Mouse (Mus musculus): ENCODE data around the gene Tcaim. TPM values are rescaled to one million over a fixed set of nuclear protein-coding genes. Genes with fewer than 3 reads are reported as not detected.

The Tcaim gene
- polyA plus RNA-seq, 1 experiment, result 1.5 TPM

DNA sequence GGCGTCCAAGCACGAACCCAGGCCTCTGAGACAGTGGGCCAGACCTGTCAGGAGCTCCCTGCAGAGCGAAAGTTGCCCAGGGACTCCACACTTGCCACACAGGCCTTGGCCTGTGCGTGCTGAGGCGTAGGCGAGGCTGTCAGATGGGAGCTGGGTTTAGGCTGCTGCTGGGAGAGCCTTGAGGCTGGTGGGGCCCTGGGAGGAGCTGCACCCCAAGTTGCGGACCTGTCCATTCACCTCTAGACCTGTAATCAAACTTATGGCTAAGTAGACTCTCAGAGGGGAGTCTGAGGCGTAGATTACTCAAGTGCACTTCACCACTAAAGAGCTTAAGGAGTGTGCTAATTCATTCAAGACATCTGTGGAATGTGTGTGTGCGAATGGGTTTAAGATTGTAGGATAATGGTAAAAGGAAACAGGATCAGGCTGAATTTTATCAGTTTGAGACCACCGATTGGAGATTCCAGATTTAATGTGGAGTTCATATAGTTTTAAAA lies 554 bp downstream of the Tcaim start:
- Histone ChIP-seq H3K4me3 (ENCODE audit: insufficient read depth, poor library complexity, severe bottlenecking) (peak overlapping the region; percentile 45), H3ac (ENCODE audit: control insufficient read depth, insufficient read length, low read depth) (peak overlapping the region; percentile 94), H3K27me3 (ENCODE audit: control insufficient read depth, insufficient read depth, insufficient read length) (no peaks in the 10 kb centered on the region), H3K79me2 (ENCODE audit: control insufficient read depth, insufficient read depth) (no peaks in the 10 kb centered on the region), H3K36me3 (ENCODE audit: control insufficient read depth, insufficient read depth) (no peaks in the 10 kb centered on the region), H3K79me3 (ENCODE audit: low read depth) (no peaks in the 10 kb centered on the region)
- no peak for TF ChIP-seq CEBPB (IDR thresholded peaks at IDR 0.05; ENCODE audit: low read depth)
- no peak for TF ChIP-seq MYOD1 (IDR thresholded peaks at IDR 0.05; ENCODE audit: control insufficient read depth, insufficient read length, low read depth)

DNA sequence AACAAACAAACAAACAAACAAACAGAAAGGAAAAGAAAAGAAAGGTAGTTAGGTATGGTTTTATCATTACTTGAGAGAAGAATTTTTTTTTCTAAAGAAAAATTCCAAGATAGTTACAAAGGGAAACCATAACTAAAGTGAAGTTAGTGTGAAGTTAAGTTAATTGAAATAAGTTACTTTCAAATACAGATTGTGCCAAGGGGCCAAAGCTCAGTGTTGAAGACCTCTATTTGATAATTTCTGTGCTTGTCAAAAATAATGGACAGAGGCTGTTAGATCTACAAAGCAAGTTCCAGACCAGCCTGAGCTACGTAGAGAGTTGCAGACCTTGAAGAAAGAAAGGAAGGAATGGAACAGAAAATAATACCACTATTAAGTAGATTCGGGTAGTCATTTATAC lies 1.8 kb downstream of the Tcaim start:
- Histone ChIP-seq H3K36me3 (ENCODE audit: control insufficient read depth, insufficient read depth) (no peaks in the 10 kb centered on the region), H3ac (ENCODE audit: control insufficient read depth, insufficient read length, low read depth) (no peak overlapping the region), H3K79me2 (ENCODE audit: control insufficient read depth, insufficient read depth) (no peaks in the 10 kb centered on the region), H3K79me3 (ENCODE audit: low read depth) (no peaks in the 10 kb centered on the region), H3K4me3 (ENCODE audit: insufficient read depth, poor library complexity, severe bottlenecking) (no peak overlapping the region), H3K27me3 (ENCODE audit: control insufficient read depth, insufficient read depth, insufficient read length) (no peaks in the 10 kb centered on the region)
- no peak for TF ChIP-seq MYOG (IDR thresholded peaks at IDR 0.05; ENCODE audit: control insufficient read depth, extremely low read depth, insufficient read length)
- TF ChIP-seq CEBPB (IDR thresholded peaks at IDR 0.05; ENCODE audit: low read depth), result no peak
- TF ChIP-seq CTCF (IDR thresholded peaks at IDR 0.05; ENCODE audit: control insufficient read depth, insufficient read depth, insufficient read length), result no peak
- TF ChIP-seq MYOD1 (IDR thresholded peaks at IDR 0.05; ENCODE audit: control insufficient read depth, insufficient read length, low read depth), result no peak
- TF ChIP-seq MAX (IDR thresholded peaks at IDR 0.05), result no peak
- TF ChIP-seq USF1 (IDR thresholded peaks at IDR 0.05; ENCODE audit: low read depth), result no peak
- TF ChIP-seq FOSL1 (IDR thresholded peaks at IDR 0.05; ENCODE audit: insufficient read depth, low read length, poor library complexity, severe bottlenecking), result no peak

DNA sequence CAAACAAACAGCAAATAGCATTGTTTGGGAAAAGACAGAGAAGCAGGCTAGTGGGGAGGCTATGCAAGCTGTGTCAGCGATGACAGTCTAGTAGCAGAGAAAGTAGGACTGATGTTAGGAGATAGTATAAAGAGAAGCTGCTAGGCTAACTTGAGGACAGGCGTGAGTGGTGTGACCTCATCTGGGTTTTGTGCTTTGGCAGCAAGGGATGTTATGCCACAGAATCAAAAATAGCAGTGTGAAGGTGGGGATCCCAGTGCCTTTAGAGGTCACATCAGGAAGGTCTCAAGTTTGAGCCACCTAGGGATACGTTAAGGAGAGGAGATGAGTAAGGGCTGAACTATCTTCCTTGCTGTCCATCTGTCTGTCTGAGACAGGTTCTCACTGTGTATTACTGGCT lies 4.9 kb downstream of the Tcaim start:
- Histone ChIP-seq H3ac (ENCODE audit: control insufficient read depth, insufficient read length, low read depth) (no peak overlapping the region), H3K79me2 (ENCODE audit: control insufficient read depth, insufficient read depth) (no peaks in the 10 kb centered on the region), H3K27me3 (ENCODE audit: control insufficient read depth, insufficient read depth, insufficient read length) (no peaks in the 10 kb centered on the region), H3K4me3 (ENCODE audit: insufficient read depth, poor library complexity, severe bottlenecking) (no peak overlapping the region), H3K36me3 (ENCODE audit: control insufficient read depth, insufficient read depth) (no peaks in the 10 kb centered on the region), H3K79me3 (ENCODE audit: low read depth) (no peaks in the 10 kb centered on the region)
- no peak for TF ChIP-seq MYOG (IDR thresholded peaks at IDR 0.05; ENCODE audit: control insufficient read depth, extremely low read depth, insufficient read length)
- TF ChIP-seq USF1 (IDR thresholded peaks at IDR 0.05; ENCODE audit: low read depth), result no peak
- TF ChIP-seq FOSL1 (IDR thresholded peaks at IDR 0.05; ENCODE audit: insufficient read depth, low read length, poor library complexity, severe bottlenecking), result no peak
- no peak for TF ChIP-seq CEBPB (IDR thresholded peaks at IDR 0.05; ENCODE audit: low read depth)
- TF ChIP-seq MAX (IDR thresholded peaks at IDR 0.05), result no peak
- TF ChIP-seq MYOD1 (IDR thresholded peaks at IDR 0.05; ENCODE audit: control insufficient read depth, insufficient read length, low read depth), result no peak
- no peak for TF ChIP-seq CTCF (IDR thresholded peaks at IDR 0.05; ENCODE audit: control insufficient read depth, insufficient read depth, insufficient read length)

DNA sequence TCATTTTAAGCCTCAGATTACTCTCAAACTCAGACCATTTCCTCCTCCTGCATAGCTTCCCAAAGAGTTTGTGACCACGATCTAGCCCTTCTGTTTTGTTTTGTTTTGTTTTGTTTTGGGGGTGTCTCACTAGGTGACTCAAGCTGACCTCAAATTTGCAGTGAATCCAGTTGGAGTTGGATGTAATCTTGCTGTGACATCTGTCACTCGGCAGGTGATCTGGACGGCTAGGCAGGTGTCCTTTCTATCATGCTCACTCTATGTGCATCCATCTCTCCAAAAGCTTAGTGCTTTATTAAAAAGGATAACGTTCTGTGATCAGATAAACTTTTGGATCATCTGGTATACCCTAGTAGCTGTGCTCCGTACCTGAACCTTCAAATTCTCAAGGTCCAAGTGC lies 7.0 kb downstream of the Tcaim start:
- Histone ChIP-seq H3K36me3 (ENCODE audit: control insufficient read depth, insufficient read depth) (no peaks in the 10 kb centered on the region), H3K27me3 (ENCODE audit: control insufficient read depth, insufficient read depth, insufficient read length) (no peaks in the 10 kb centered on the region), H3ac (ENCODE audit: control insufficient read depth, insufficient read length, low read depth) (no peak overlapping the region), H3K4me3 (ENCODE audit: insufficient read depth, poor library complexity, severe bottlenecking) (no peak overlapping the region), H3K79me3 (ENCODE audit: low read depth) (no peaks in the 10 kb centered on the region), H3K79me2 (ENCODE audit: control insufficient read depth, insufficient read depth) (no peaks in the 10 kb centered on the region)
- no peak for TF ChIP-seq CTCF (IDR thresholded peaks at IDR 0.05; ENCODE audit: control insufficient read depth, insufficient read depth, insufficient read length)
- TF ChIP-seq MYOG (IDR thresholded peaks at IDR 0.05; ENCODE audit: control insufficient read depth, extremely low read depth, insufficient read length), result no peak
- TF ChIP-seq MAX (IDR thresholded peaks at IDR 0.05), result no peak
- no peak for TF ChIP-seq FOSL1 (IDR thresholded peaks at IDR 0.05; ENCODE audit: insufficient read depth, low read length, poor library complexity, severe bottlenecking)
- no peak for TF ChIP-seq CEBPB (IDR thresholded peaks at IDR 0.05; ENCODE audit: low read depth)
- no peak for TF ChIP-seq USF1 (IDR thresholded peaks at IDR 0.05; ENCODE audit: low read depth)
- no peak for TF ChIP-seq MYOD1 (IDR thresholded peaks at IDR 0.05; ENCODE audit: control insufficient read depth, insufficient read length, low read depth)

DNA sequence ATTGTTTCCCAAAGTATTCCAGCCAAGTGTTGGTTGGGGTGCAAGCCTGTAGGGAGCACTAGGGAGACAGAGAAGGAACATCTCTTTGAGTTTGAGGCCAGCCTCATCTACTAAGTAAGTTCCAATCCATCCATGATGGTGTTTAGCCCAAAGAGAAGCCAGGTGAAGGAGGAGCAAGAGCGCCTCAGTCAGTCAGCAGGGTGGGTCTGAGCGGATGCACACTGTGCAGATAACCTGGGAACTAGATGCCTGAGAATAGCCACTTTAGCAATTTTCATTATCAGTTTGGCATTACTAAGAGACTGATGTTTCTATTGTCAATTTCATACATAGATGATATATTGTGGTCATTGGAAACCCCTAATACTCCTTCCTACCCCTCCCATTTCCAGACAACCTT lies 9.4 kb downstream of the Tcaim start:
- no peak overlapping the region for H3K4me3 ChIP-seq (ENCODE audit: insufficient read depth, poor library complexity, severe bottlenecking)
- H3ac ChIP-seq (ENCODE audit: control insufficient read depth, insufficient read length, low read depth), result no peak overlapping the region
- no peaks in the 10 kb centered on the region for H3K27me3 ChIP-seq (ENCODE audit: control insufficient read depth, insufficient read depth, insufficient read length)
- no peak for TF ChIP-seq CEBPB (IDR thresholded peaks at IDR 0.05; ENCODE audit: low read depth)
- no peak for TF ChIP-seq MYOD1 (IDR thresholded peaks at IDR 0.05; ENCODE audit: control insufficient read depth, insufficient read length, low read depth)
- no peak for TF ChIP-seq CTCF (IDR thresholded peaks at IDR 0.05; ENCODE audit: control insufficient read depth, insufficient read depth, insufficient read length)
- no peak for TF ChIP-seq MAX (IDR thresholded peaks at IDR 0.05)
- H3K36me3 ChIP-seq (ENCODE audit: control insufficient read depth, insufficient read depth), result no peaks in the 10 kb centered on the region
- no peaks in the 10 kb centered on the region for H3K79me3 ChIP-seq (ENCODE audit: low read depth)
- no peaks in the 10 kb centered on the region for H3K79me2 ChIP-seq (ENCODE audit: control insufficient read depth, insufficient read depth)

DNA sequence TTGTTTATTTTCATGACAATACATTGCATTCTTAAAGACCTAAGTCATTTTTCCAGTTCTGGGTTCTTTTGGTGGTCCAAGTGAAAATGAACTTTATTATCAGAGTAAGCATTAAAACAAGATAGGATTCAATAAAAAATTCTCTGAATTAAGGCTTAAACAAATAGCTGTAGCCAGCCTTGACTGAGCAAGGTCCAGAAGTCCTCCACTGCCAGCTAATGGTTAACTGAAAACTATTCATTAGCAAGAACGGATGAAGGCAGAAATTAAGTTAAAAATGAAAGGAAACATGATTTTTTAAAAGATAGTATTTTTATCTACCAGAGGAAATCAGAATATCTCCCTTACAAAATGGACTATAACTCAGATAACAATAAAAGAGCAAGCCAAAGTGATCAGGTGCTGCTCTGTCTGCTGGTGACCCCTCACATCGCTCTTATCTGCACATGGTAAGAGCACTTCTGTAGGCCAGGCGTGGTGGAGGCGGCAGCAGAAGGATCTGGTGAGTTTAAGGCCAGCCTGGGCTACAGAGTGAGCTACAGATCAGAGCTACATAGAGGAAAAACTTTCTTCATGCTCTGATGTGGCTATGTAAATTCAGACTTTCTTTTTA lies 10.0 kb downstream of the Tcaim start:
- no peaks in the 10 kb centered on the region for H3K79me2 ChIP-seq (ENCODE audit: control insufficient read depth, insufficient read depth)
- no peaks in the 10 kb centered on the region for H3K36me3 ChIP-seq (ENCODE audit: control insufficient read depth, insufficient read depth)
- TF ChIP-seq MYOG (IDR thresholded peaks at IDR 0.05; ENCODE audit: control insufficient read depth, extremely low read depth, insufficient read length), result no peak
- TF ChIP-seq USF1 (IDR thresholded peaks at IDR 0.05; ENCODE audit: low read depth), result no peak
- TF ChIP-seq MYOD1 (IDR thresholded peaks at IDR 0.05; ENCODE audit: control insufficient read depth, insufficient read length, low read depth), result no peak
- no peak for TF ChIP-seq CTCF (IDR thresholded peaks at IDR 0.05; ENCODE audit: control insufficient read depth, insufficient read depth, insufficient read length)
- TF ChIP-seq MAX (IDR thresholded peaks at IDR 0.05), result no peak
- H3K4me3 ChIP-seq (ENCODE audit: insufficient read depth, poor library complexity, severe bottlenecking), result no peak overlapping the region
- no peaks in the 10 kb centered on the region for H3K27me3 ChIP-seq (ENCODE audit: control insufficient read depth, insufficient read depth, insufficient read length)
- H3ac ChIP-seq (ENCODE audit: control insufficient read depth, insufficient read length, low read depth), result no peak overlapping the region
- no peaks in the 10 kb centered on the region for H3K79me3 ChIP-seq (ENCODE audit: low read depth)

All from C2C12 (cell line).